Mouse (Mus musculus): ENCODE data around the gene Zfp618.

DNA sequence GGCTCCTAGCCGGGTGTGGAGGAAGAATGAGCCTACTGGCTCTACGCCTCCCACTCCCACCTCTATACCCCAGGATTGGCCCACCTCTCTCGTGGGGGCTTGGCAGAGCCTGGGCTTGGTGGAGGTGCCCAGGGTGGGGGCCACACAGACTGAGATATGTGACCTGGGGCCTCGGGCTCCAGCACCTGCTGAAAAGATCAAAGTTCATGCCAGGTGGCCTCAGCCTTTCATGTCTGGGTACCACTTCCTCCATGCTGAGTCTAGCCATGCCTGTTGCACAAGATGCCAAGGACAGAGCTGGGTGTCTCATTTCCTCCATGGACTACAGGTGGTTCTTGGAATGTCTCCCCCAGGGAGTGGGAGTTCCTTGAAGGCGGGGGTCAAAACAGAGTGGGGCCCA, 200.9 kb downstream of the Zfp618 start:
- TF ChIP-seq POLR2A (IDR thresholded peaks at IDR 0.05; ENCODE audit: insufficient read depth, low read depth, low read length) (no peak), CTCF (IDR thresholded peaks at IDR 0.05; ENCODE audit: insufficient read depth, low read depth, low read length) (no peak)
